Mouse (Mus musculus) heart, postnatal 0 days (tissue): ENCODE data around the gene Arhgap24. TPM values are rescaled to one million over a fixed set of nuclear protein-coding genes. Genes with fewer than 3 reads are reported as not detected.

Experiments
- ATAC-seq: fragments of 200-750 bp; cut with Nextera tagmentation; 2 replicates; pipeline ENCODE4 v1.8.0; 2017; ENCODE audit warnings: low read depth, moderate number of reproducible peaks, moderate library complexity; ENCODE audit not compliant: insufficient read depth
- DNase-seq: peaks from one replicate; pipeline ENCODE4 v3.0.0-alpha.2; 2016; ENCODE audit warnings: low spot score
- H3K27ac ChIP-seq: fragments of 300-500 bp; sonication (generic); 2 replicates; pipeline ENCODE4 v1.5.1; 2014; ENCODE audit warnings: low read depth, mild to moderate bottlenecking
- H3K27me3 ChIP-seq: fragments of 300-500 bp; sonication (generic); 2 replicates; pipeline ENCODE4 v1.6.1; 2014; ENCODE audit warnings: low read length, mixed read lengths; ENCODE audit not compliant: control insufficient read depth, insufficient read depth
- H3K36me3 ChIP-seq: fragments of 300-500 bp; sonication (generic); replicated peaks from 2 replicates; pipeline ENCODE4 v1.6.1; 2014; ENCODE audit warnings: low read length, mixed read lengths; ENCODE audit not compliant: control insufficient read depth, insufficient read depth
- H3K4me1 ChIP-seq: fragments of 300-500 bp; sonication (generic); 2 replicates; pipeline ENCODE4 v1.6.1; 2014; ENCODE audit warnings: antibody characterized with exemption; ENCODE audit not compliant: control insufficient read depth, insufficient read depth
- H3K4me2 ChIP-seq: fragments of 300-500 bp; sonication (generic); 2 replicates; pipeline ENCODE4 v1.6.1; 2014; ENCODE audit warnings: low read depth, mild to moderate bottlenecking, low read length, moderate library complexity
- H3K4me3 ChIP-seq: fragments of 300-500 bp; sonication (generic); 2 replicates; pipeline ENCODE4 v1.5.1; 2014; ENCODE audit warnings: low read depth, low read length
- H3K9ac ChIP-seq: fragments of 300-500 bp; sonication (generic); replicated peaks from 2 replicates; pipeline ENCODE4 v1.6.1; 2014; ENCODE audit warnings: low read depth, low read length, mixed read lengths
- H3K9me3 ChIP-seq: fragments of 300-500 bp; sonication (generic); replicated peaks from 2 replicates; pipeline ENCODE4 v1.6.1; 2016; ENCODE audit warnings: low read length; ENCODE audit not compliant: control insufficient read depth
- CTCF ChIP-seq: IDR thresholded peaks from 2 replicates; pipeline ENCODE4 v1.5.1; 2016; ENCODE audit warnings: antibody characterized with exemption, control low read depth, low read depth
- EP300 ChIP-seq: IDR thresholded peaks from 2 replicates; pipeline ENCODE4 v1.6.1; 2016; ENCODE audit warnings: antibody characterized with exemption, low read depth
- WGBS: fragments of 180-500 bp; shearing (Covaris S2); extraction: QIAGEN DNeasy Blood & Tissue Kit; methylation state at CpG from one replicate; pipeline ENCODE4 v1.1.7; 2014; 5-methylcytosine and 5-hydroxymethylcytosine counted together
- polyA plus RNA-seq: library from polyadenylated mRNA; unstranded; fragments of >200 nt; fragmentation: Nextera tagmentation; extraction: Ambion mirVana; gene quantifications from 2 replicates; pipeline ENCODE4 v1.2.1, GENCODE M21; 2015
- total RNA-seq: library from RNA; depleted of rRNA; stranded (reverse); fragments of >200 nt; gene quantifications from 2 replicates; pipeline ENCODE4 v1.2.3, GENCODE M21; 2014; ENCODE audit warnings: low replicate concordance

Arhgap24 gene
- total and polyA plus RNA-seq, 2 experiments from 2014 or later: 13.0 to 13.4 TPM

GRCm38 (mm10) chr5:102946625-102947024 is 465.4 kb downstream of the Arhgap24 start:
- no peak overlapping the region for H3K9ac ChIP-seq
- H3K9me3 ChIP-seq: no peaks in the 10 kb centered on the region
- no peak for TF ChIP-seq EP300
- TF ChIP-seq CTCF: no peak
- H3K36me3 ChIP-seq: no peaks in the 10 kb centered on the region
- no peak overlapping the region for H3K4me3 ChIP-seq
- 45% methylated on average over 8 of the region's 8 CpGs for WGBS
- no peak overlapping the region for H3K27ac ChIP-seq
- DNase-seq (no peak), ATAC-seq (no peak)
- H3K4me2 ChIP-seq: no peak overlapping the region
- no peaks in the 10 kb centered on the region for H3K4me1 ChIP-seq
- H3K27me3 ChIP-seq: no peaks in the 10 kb centered on the region

GRCm38 (mm10) chr5:102947061-102947711 is 466.0 kb downstream of the Arhgap24 start:
- Histone ChIP-seq H3K4me2 (no peak overlapping the region), H3K4me1 (no peaks in the 10 kb centered on the region), H3K27me3 (no peaks in the 10 kb centered on the region), H3K9ac (no peak overlapping the region), H3K27ac (no peak overlapping the region), H3K36me3 (no peaks in the 10 kb centered on the region), H3K4me3 (no peak overlapping the region), H3K9me3 (no peaks in the 10 kb centered on the region)
- ATAC-seq: peak; percentile 49
- 68% methylated on average over 8 of the region's 8 CpGs for WGBS
- no peak for TF ChIP-seq EP300
- no peak for TF ChIP-seq CTCF
- no peak for DNase-seq
